Mouse (Mus musculus) mouse embryonic stem cell (cell line): Measurements from ENCODE around the gene Tmbim1.

ENCODE experiments used
- in situ Hi-C, 2 experiments: fragments of 300-500 bp; cut with MboI; formaldehyde crosslinking; loops; 1 replicate in 1 of 2; 3 replicates in 1 of 2; pipeline ENCODE4 v1.14.3; 2019 to 2020; ENCODE audit warnings: low sequenced_read_pairs in 2 of 2, low pct_unique_long_range_greater_than_20kb in 1 of 2, mixed read lengths in 1 of 2; ENCODE audit not compliant: unreplicated experiment in 1 of 2

Tmbim1 gene

GRCm38 (mm10) chr1:74284543-74285160 is 20.8 kb downstream of the Tmbim1 start, which contains the start of the genes Aamp and Pnkd:
TSS of gene Aamp (minus strand) at chr1:74284738.
TSS of gene Pnkd (plus strand) at chr1:74284930.
- in situ Hi-C loops: no loop called here

- in situ Hi-C loops: no loop called here
These were observed 21.5 kb downstream of the Tmbim1 start for GRCm38 (mm10) chr1:74283686-74284463.

GRCm38 (mm10) chr1:74282896-74283625 is 22.4 kb downstream of the Tmbim1 start:
- in situ Hi-C loops: no loop called here

- in situ Hi-C loops: no loop called here
These were observed 23.5 kb downstream of the Tmbim1 start for GRCm38 (mm10) chr1:74281886-74282285.

- in situ Hi-C loops: no loop called here
These were observed 24.1 kb downstream of the Tmbim1 start for GRCm38 (mm10) chr1:74281372-74281771.

GRCm38 (mm10) chr1:74280591-74281325 is 24.7 kb downstream of the Tmbim1 start:
- in situ Hi-C loops: no loop called here

- in situ Hi-C loops: no loop called here
These were observed 26.4 kb downstream of the Tmbim1 start for GRCm38 (mm10) chr1:74278988-74279387.

- in situ Hi-C loops: no loop called here
These were observed 26.9 kb downstream of the Tmbim1 start, which contains the start of gene Gpbar1 for GRCm38 (mm10) chr1:74278538-74278937. TSS of gene Gpbar1 (plus strand) at chr1:74278550.

- in situ Hi-C loops: no loop called here
These were observed 27.4 kb downstream of the Tmbim1 start for GRCm38 (mm10) chr1:74277883-74278537.

- in situ Hi-C loops: no loop called here
These were observed 28.4 kb downstream of the Tmbim1 start for GRCm38 (mm10) chr1:74277041-74277440.

GRCm38 (mm10) chr1:74275015-74275414 is 30.4 kb downstream of the Tmbim1 start:
- in situ Hi-C loops: no loop called here

- in situ Hi-C loops: no loop called here
These were observed 33.8 kb downstream of the Tmbim1 start for GRCm38 (mm10) chr1:74271659-74272058.

- in situ Hi-C loops: no loop called here
These were observed 36.7 kb downstream of the Tmbim1 start for GRCm38 (mm10) chr1:74268750-74269149.

- in situ Hi-C loops: no loop called here
These were observed 42.9 kb downstream of the Tmbim1 start for GRCm38 (mm10) chr1:74262510-74262909.

GRCm38 (mm10) chr1:74256782-74257181 is 48.6 kb downstream of the Tmbim1 start:
- in situ Hi-C loops: no loop called here

GRCm38 (mm10) chr1:74255704-74256345 is 49.6 kb downstream of the Tmbim1 start:
- in situ Hi-C loops: no loop called here

- in situ Hi-C loops: no loop called here
These were observed 55.3 kb downstream of the Tmbim1 start for GRCm38 (mm10) chr1:74250096-74250495.
